Mouse (Mus musculus) induced T-regulatory cell, adult 2 months (primary cell): Measurements from ENCODE around the gene Id3.

Source experiments
- DNase-seq: peaks from one replicate; pipeline ENCODE4 v3.0.0-alpha.2; 2012; ENCODE audit warnings: low read depth

Gene Id3

GRCm38 (mm10) chr4:136177612-136178474 is 34.5 kb downstream of the Id3 start:
- DNase-seq: peak; percentile 86

GRCm38 (mm10) chr4:136178475-136178921 is 35.2 kb downstream of the Id3 start:
- peak; percentile 74 for DNase-seq

GRCm38 (mm10) chr4:136179456-136179855 is 36.2 kb downstream of the Id3 start:
- DNase-seq: peak; percentile 74

- peak; percentile 97 for DNase-seq
Measured at GRCm38 (mm10) chr4:136179998-136180397, 36.7 kb downstream of the Id3 start.

- DNase-seq: peak; percentile 91
Measured at GRCm38 (mm10) chr4:136180408-136181330, 37.4 kb downstream of the Id3 start.

GRCm38 (mm10) chr4:136181367-136181766 is 38.1 kb downstream of the Id3 start:
- DNase-seq: peak; percentile 65

GRCm38 (mm10) chr4:136185375-136185774 is 42.1 kb downstream of the Id3 start:
- no peak for DNase-seq

GRCm38 (mm10) chr4:136186315-136186714 is 43.0 kb downstream of the Id3 start:
- DNase-seq: no peak

- DNase-seq: no peak
Measured at GRCm38 (mm10) chr4:136186739-136187472, 43.6 kb downstream of the Id3 start.

- peak; percentile 70 for DNase-seq
Measured at GRCm38 (mm10) chr4:136188973-136189737, 45.9 kb downstream of the Id3 start.

GRCm38 (mm10) chr4:136189912-136190311 is 46.6 kb downstream of the Id3 start:
- peak; percentile 76 for DNase-seq

GRCm38 (mm10) chr4:136193571-136193970 is 50.3 kb downstream of the Id3 start:
- no peak for DNase-seq

GRCm38 (mm10) chr4:136195029-136195428 is 51.7 kb downstream of the Id3 start:
- no peak for DNase-seq
